Mouse (Mus musculus): ENCODE results near the gene Tamm41.

The Tamm41 gene

DNA sequence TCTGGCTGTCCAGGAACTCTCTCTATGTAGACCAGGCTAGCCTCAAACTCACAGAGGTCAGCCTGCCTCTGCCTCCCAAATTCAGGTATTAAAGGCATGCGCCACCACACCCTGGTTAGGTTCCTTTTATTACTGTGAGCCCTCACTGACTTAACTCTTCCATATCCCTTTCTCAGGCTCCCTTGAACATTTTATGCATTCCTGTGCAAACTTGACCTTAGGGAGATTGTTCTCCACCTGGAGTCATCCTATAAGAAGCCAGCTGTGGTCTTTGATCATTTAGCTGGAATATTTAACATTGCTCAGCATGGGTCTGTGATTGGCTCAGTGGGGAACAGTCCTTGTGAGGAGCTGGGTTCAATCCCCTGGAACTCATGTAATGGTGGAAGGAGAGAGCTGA is 63.3 kb downstream of the Tamm41 start:
- DNase-seq (ENCODE audit: low read depth, low spot score): no peak

DNA sequence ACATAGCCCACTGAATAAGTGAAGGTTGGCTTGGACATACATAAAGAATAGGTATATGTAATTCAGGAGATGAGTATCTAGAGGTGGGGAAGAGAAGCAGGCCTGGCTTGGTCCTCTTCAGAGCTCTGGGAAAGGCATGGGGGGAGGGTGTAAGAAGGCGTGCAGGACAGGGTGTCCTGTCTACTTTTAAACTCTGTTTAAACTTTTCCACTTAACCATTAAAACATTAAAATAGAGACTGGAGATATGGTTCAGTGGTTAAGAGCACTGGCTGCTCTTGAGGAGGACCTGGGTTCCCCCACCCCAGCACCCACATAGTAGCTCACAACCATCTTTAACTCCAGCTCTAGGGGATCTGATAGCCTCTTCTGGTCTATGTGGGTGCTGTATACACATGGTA is 64.7 kb downstream of the Tamm41 start:
- no peak for DNase-seq (ENCODE audit: low read depth, low spot score)

DNA sequence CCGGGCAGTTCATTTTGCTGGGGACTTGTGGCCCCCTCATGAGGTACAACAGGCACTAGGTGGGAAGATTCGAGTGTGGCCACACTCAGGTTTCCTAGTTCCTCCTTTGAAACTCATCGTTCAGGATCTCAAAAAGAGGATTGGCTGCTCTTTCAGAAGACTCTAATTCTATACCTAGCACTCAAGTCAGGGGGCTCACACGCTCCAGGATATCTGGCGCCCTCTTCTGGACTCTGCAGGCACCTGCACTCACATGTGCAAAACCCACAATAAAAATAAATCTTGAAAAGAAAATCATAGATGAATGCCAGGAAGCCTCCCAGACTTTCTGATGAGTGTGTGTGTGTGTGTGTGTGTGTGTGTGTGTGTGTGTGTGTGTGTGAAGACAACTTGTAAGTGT is 66.8 kb downstream of the Tamm41 start:
- DNase-seq (ENCODE audit: low read depth, low spot score): no peak

- no peak for DNase-seq (ENCODE audit: low read depth, low spot score)
Measured at GRCm38 (mm10) chr6:114970386-114970785, 67.3 kb downstream of the Tamm41 start.

DNA sequence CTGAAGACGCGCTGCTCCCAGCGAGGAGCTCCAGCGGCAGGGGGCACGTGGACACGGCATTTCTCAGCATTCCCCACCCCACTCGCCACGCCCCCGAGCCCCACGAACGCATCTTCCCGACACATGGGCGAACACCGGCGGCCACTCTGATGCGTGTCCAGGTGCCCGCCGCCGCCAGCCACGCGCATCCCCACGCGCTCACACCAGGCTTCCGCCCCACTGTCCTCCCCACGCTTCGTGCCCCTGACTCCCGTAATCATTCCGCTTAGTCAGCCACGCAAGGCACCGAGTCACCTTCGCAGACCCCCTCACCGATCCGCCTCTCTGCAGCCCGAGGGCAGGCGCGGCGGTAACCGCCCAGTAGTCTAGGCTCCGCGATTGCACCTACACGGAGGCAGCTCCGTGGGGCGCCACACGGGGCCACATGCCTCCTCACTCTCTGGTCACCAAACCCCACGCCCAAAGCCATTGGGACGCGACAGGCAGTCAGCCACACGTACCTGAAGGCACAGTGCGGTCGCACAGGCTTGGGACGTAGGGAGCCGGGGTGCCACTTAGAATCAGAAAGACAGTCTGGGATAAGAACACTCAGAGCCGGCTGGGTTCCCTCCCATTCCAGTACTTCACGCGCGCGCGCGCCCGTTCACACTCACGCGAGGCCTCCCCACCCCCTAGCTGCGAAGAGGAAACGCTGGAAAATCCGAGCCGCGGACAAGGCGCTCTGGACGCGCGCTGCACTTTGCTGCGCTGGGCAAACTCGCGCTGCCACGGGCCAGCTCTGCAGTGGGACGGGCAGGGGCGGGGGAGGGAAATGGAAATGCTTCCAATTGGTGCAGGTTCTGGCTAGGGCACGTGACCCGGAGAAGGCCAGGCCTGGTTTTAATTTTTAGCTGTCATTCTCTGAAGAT is 68.2 kb downstream of the Tamm41 start, which contains the start of gene Vgll4:
Gene Vgll4, minus strand, starts transcription at position 782 of the 908 bp plus-strand sequence.
- peak; percentile 46 for DNase-seq (ENCODE audit: low read depth, low spot score)

- peak; percentile 73 for DNase-seq (ENCODE audit: low read depth, low spot score)
Measured at GRCm38 (mm10) chr6:114968361-114969212, 69.1 kb downstream of the Tamm41 start.

DNA sequence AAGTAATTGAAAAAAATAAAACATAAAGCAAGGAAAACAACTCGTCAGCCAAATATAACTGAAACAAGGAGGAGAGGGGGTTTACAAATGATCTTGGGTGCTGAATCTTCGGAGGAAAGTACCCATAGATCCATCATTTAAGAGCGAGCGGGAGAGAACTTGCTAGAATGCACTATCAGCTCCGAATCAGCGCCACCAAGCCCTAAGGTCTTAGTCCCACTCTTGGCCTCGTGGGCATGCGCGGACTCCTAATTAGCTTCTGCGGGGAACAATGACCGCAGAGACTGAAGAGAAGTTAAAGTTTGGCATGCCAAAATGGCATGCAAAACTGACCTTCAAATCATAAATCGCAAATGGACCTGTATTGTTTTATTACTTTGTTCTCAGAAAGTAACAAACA is 70.1 kb downstream of the Tamm41 start:
- DNase-seq (ENCODE audit: low read depth, low spot score): no peak

- no peak for DNase-seq (ENCODE audit: low read depth, low spot score)
Measured at GRCm38 (mm10) chr6:114966396-114967154, 71.1 kb downstream of the Tamm41 start.

DNA sequence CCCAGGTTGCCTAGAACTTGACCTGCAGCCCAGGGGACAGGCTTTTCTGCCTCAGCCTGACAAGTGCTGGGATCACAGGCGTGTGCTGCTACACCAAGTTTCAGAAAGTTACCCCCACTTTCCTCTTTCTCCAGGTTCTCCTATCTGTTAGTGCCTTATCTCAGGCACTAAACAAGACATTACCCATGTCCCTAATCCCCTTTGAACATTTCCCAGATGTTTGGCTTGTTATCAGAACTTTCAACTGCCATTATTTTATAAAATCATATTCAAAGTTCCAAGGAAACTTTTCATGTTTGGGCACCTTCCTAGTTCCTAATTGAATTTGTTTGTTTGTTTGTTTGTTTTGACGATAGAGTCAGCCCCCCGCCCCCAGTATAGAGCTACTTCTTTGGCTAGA is 71.9 kb downstream of the Tamm41 start:
- DNase-seq (ENCODE audit: low read depth, low spot score): no peak

DNA sequence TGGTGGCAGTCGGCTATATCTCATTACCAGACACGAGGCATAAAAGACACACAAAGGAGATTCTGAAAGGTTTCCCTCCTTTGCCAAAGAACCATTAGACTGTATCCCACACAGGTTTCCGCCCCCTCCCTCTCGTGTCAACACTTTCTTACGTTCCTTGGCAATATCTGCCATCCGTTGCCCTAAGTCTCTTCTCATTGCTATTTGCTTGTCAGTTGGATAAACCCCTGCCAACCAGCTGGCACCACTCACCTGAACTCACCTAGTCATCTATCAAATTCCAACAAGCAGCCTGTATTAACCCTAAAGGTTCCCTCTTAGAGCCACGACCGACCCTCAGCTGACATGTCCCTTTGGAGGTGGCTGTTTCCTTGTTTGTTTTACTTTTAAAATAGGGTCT is 72.3 kb downstream of the Tamm41 start:
- DNase-seq (ENCODE audit: low read depth, low spot score): no peak

DNA sequence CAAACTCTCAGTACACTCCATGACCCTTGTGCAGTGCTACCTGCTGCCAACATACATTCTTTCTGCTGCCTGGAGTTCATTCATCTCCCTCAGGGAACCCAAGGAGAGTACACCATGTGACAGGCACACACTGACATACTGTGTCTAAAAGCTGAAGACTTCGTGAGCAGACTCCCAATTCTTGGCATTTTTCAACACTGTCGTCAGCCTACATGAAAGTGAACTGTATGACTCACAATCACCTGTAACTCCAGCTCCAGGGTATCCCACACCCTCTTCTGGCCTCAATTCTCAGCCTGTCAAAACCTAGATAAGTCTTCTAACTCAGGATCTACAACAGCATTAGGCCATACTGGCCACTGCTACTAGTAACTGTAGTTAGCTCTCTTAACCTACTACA is 73.4 kb downstream of the Tamm41 start:
- no peak for DNase-seq (ENCODE audit: low read depth, low spot score)

GRCm38 (mm10) chr6:114963636-114964035 is 74.0 kb downstream of the Tamm41 start:
- no peak for DNase-seq (ENCODE audit: low read depth, low spot score)

- no peak for DNase-seq (ENCODE audit: low read depth, low spot score)
Measured at GRCm38 (mm10) chr6:114961276-114962068, 76.2 kb downstream of the Tamm41 start.

- DNase-seq (ENCODE audit: low read depth, low spot score): no peak
Measured at GRCm38 (mm10) chr6:114959012-114959398, 78.7 kb downstream of the Tamm41 start.

DNA sequence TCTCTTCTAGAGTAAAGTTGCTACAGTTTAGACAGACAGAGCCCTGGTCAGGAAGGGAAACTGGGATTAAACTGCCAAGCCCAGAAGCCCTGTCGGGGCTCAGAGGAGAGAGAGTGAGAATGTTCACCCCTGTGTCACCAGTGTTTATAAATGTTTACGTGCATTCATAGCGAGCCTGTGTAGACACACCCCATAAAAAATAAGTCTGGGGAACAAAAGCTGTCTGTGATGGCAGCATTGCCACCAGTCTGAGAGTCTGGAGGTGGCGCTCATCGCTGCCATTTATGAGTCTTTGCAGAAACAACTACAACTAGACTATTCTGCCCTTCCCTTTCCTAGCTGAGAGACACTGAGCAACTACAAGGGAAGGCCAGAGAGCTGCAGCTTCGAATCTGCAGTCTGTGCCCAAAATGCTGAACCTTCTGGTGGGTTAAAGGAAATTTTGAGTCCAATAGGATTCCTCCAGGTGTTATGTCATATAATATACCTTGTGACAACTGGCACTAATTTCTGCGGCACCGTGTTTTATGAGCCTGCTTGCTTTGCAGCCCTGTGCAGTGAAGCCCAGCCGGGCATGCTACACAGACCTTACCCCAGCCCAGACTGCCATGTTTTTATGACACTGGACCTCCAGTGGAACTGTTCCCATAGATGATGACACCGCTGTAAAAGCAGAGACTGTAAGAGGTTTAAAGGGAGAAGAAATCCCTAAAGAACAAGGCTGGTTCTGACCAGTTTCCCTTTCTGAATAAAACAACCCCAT is 79.2 kb downstream of the Tamm41 start:
- DNase-seq (ENCODE audit: low read depth, low spot score): no peak

- no peak for DNase-seq (ENCODE audit: low read depth, low spot score)
Measured at GRCm38 (mm10) chr6:114957756-114958155, 79.9 kb downstream of the Tamm41 start.

- DNase-seq (ENCODE audit: low read depth, low spot score): no peak
Measured at GRCm38 (mm10) chr6:114954496-114954895, 83.2 kb downstream of the Tamm41 start.

Data from brain, embryonic 18.5 days (tissue).